Mouse (Mus musculus): ENCODE measurements around the gene Smurf1. TPM values are rescaled to one million over a fixed set of nuclear protein-coding genes. Genes with fewer than 3 reads are reported as not detected.

The Smurf1 gene
- polyA plus RNA-seq, 1 experiment from 2014 or later = 2.0 TPM

DNA sequence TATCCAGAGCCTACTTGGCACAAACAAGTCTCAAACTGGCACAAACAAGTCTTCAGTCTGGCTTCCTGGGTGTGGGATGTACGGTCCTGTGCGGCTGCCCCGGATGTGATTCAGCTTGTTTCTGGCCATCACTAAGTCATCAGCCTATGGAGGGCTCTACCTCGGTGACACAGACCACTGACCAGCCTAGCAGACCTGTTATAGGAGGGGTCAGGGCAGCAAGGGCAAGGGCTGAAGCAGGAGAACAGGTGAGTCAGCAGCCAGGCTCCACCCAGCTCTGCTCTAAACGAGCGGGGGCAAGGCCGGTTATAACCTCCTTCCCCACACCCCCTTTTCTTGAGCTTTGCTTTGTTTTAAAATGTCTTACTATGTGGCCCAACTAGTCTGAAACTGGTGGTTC, 11.2 kb downstream of the Smurf1 start:
- Histone ChIP-seq H3K9ac (no peak overlapping the region), H3K27me3 (no peaks in the 10 kb centered on the region), H3K4me1 (replicated peaks) (peaks cover 9% of the 10 kb centered on the region), H3K36me3 (replicated peaks) (no peaks in the 10 kb centered on the region), H3K4me2 (no peak overlapping the region), H3K9me3 (replicated peaks) (no peaks in the 10 kb centered on the region), H3K4me3 (replicated peaks) (no peak overlapping the region), H3K27ac (replicated peaks) (no peak overlapping the region)
- 65% methylated on average over 7 of the region's 7 CpGs for WGBS (ENCODE audit: insufficient replicate concordance)
- no peak for ATAC-seq (ENCODE audit: insufficient read depth)

DNA sequence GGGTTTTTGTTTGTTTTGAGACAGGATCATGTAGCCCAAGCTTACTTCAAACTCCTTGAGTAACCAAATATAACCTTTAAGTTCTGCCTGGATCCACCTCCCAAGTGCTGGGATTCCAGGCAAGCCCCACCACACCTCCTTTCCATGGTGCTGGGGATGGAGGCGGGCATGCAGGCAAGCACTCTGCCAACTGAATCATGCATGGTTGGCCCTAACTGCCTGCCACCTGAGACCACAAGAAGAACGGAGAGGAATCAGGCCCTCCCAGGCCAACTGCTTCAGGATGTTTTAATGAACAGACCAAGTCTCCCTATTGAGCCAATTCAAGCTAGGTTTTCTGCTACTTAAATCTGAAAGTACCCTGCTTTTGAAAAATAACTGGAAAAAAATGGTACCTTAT, 13.1 kb downstream of the Smurf1 start:
- Histone ChIP-seq H3K36me3 (replicated peaks) (no peaks in the 10 kb centered on the region), H3K9me3 (replicated peaks) (no peaks in the 10 kb centered on the region), H3K27me3 (no peaks in the 10 kb centered on the region), H3K4me2 (no peak overlapping the region), H3K4me3 (replicated peaks) (no peak overlapping the region), H3K27ac (replicated peaks) (no peak overlapping the region), H3K9ac (no peak overlapping the region), H3K4me1 (replicated peaks) (peaks cover 2% of the 10 kb centered on the region)
- no peak for ATAC-seq (ENCODE audit: insufficient read depth)
- 58% methylated on average over 2 of the region's 2 CpGs for WGBS (ENCODE audit: insufficient replicate concordance)

DNA sequence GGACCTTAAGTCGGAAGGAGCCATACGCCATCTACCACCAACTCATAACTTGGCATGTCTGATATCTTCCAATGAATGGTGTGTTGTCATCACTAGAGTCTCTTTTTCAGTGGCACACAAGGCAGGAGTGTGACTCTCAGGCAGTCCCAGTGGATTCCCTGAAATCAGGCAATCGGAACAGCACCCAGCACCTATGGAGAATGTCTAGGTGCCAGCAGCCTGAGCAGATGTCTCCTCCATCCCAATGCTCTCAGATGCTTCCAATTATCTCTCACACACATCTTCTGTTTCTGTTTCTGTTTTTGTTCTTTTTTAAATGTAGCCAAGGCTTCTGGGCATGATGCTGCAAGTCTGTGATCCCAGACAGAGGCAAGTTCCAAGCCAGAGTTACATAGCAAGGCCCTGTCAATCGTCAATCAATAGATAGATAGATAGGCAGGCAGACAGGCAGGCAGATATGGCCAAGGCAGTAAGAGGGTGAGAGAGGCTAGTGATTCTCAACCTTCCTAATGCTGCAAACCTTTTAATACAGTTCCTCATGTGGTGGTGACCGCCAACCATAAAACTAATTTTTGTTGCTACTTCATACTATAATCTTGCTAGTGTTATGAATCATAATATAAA, 15.1 kb downstream of the Smurf1 start:
- Histone ChIP-seq H3K9ac (no peak overlapping the region), H3K27me3 (no peaks in the 10 kb centered on the region), H3K4me1 (replicated peaks) (no peaks in the 10 kb centered on the region), H3K27ac (replicated peaks) (no peak overlapping the region), H3K36me3 (replicated peaks) (no peaks in the 10 kb centered on the region), H3K4me3 (replicated peaks) (no peak overlapping the region), H3K9me3 (replicated peaks) (no peaks in the 10 kb centered on the region), H3K4me2 (no peak overlapping the region)
- 70% methylated on average over 5 of the region's 5 CpGs for WGBS (ENCODE audit: insufficient replicate concordance)
- ATAC-seq (ENCODE audit: insufficient read depth) = no peak

DNA sequence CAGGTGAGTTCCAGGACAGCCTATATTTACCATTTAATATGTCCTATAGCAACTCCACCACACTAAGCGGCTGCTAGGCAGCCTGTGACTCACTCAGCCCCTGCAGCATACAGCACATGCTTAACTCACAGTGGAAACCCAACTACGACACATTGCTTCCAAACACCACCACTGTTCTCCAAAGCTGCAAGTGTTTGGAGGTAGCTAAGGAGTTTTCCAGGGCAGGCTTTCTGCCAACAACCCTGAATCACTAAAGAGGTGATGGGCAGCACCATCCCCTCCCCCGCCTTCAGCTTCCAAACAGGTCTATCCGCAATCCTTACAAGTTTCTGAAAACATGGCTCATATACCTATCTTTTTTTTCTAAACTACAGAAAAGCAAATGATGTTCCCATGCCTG, 15.8 kb downstream of the Smurf1 start:
- WGBS (ENCODE audit: insufficient replicate concordance) = 62% methylated on average over 4 of the region's 4 CpGs
- no peak overlapping the region for H3K9ac ChIP-seq
- H3K27me3 ChIP-seq = no peaks in the 10 kb centered on the region
- H3K27ac ChIP-seq (replicated peaks) = no peak overlapping the region
- no peak overlapping the region for H3K4me3 ChIP-seq (replicated peaks)
- no peaks in the 10 kb centered on the region for H3K36me3 ChIP-seq (replicated peaks)
- no peak for ATAC-seq (ENCODE audit: insufficient read depth)
- H3K9me3 ChIP-seq (replicated peaks) = no peaks in the 10 kb centered on the region
- no peaks in the 10 kb centered on the region for H3K4me1 ChIP-seq (replicated peaks)
- no peak overlapping the region for H3K4me2 ChIP-seq

DNA sequence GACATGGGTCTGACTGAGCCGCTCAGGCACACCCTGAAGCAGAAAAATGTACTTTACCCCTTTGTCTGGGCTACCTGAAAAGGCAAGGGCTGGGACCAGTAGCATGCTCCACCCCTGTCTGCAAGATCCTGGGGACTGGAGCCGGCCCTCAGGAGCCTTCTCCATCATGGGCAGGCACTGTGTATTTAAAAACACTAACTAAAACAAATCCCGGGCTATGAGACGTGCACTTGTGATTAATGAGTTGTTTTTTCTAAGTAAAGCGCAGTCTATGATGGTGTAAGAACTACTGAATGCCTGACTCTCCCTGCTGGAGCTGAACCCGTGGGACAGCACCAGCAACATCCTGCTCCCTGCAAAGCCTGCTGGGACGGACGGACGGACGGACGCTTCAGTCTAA, 17.2 kb downstream of the Smurf1 start:
- no peak overlapping the region for H3K4me2 ChIP-seq
- no peak for ATAC-seq (ENCODE audit: insufficient read depth)
- no peaks in the 10 kb centered on the region for H3K9me3 ChIP-seq (replicated peaks)
- no peak overlapping the region for H3K27ac ChIP-seq (replicated peaks)
- H3K27me3 ChIP-seq = no peaks in the 10 kb centered on the region
- no peaks in the 10 kb centered on the region for H3K36me3 ChIP-seq (replicated peaks)
- no peak overlapping the region for H3K4me3 ChIP-seq (replicated peaks)
- H3K9ac ChIP-seq = no peak overlapping the region
- no peaks in the 10 kb centered on the region for H3K4me1 ChIP-seq (replicated peaks)
- 60% methylated on average over 11 of the region's 11 CpGs for WGBS (ENCODE audit: insufficient replicate concordance)

DNA sequence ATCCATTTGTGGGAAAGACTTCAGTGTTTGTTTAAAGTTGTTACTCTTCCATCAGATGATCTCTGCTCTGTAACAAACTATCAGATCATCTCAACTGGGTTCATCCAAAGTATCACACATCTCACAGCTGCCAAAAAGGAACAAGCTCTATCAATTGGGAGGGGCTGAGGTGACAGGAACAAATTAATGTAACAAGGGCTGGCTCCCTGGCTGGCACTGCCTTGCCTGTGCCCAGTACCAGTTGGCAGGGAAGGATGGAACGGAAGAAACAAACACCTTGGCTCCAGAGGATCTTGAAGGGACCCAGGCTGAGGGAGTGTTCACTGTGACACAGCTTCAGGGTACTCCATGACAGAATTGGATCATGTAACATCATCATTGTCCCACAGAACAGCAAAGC, 17.6 kb downstream of the Smurf1 start:
- 66% methylated on average over 1 of the region's 1 CpGs for WGBS (ENCODE audit: insufficient replicate concordance)
- no peak overlapping the region for H3K27ac ChIP-seq (replicated peaks)

DNA sequence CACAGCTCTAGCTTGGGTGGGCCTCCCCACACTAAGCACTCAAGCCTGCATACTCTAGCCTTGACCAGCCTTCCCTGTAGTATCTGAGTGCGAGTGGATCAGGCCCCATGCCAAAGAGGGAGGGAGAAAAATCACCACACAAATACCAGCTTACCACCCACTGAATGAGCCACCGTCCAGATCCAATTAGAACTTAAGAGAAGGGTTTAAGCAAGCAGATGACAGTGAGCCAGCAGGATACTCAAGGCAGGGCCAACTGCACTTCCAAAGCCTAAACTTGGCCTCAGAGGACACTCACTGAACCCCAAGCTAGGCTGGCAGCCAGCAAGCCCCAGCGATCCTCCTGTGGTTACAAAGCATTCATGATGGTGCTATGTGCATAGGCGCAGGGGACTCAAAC, 19.6 kb downstream of the Smurf1 start:
- H3K4me3 ChIP-seq (replicated peaks) = no peak overlapping the region
- H3K27ac ChIP-seq (replicated peaks) = no peak overlapping the region
- H3K4me2 ChIP-seq = no peak overlapping the region
- no peaks in the 10 kb centered on the region for H3K4me1 ChIP-seq (replicated peaks)
- H3K9ac ChIP-seq = no peak overlapping the region
- WGBS (ENCODE audit: insufficient replicate concordance) = 62% methylated on average over 4 of the region's 4 CpGs
- H3K27me3 ChIP-seq = no peaks in the 10 kb centered on the region
- ATAC-seq (ENCODE audit: insufficient read depth) = no peak
- no peaks in the 10 kb centered on the region for H3K9me3 ChIP-seq (replicated peaks)
- H3K36me3 ChIP-seq (replicated peaks) = no peaks in the 10 kb centered on the region

More for the DNA sequence above, 17.6 kb downstream of the Smurf1 start:
- ATAC-seq (ENCODE audit: insufficient read depth) = no peak
- no peak overlapping the region for H3K4me2 ChIP-seq
- H3K27me3 ChIP-seq = no peaks in the 10 kb centered on the region
- H3K9me3 ChIP-seq (replicated peaks) = no peaks in the 10 kb centered on the region
- H3K36me3 ChIP-seq (replicated peaks) = no peaks in the 10 kb centered on the region
- no peak overlapping the region for H3K4me3 ChIP-seq (replicated peaks)
- no peak overlapping the region for H3K9ac ChIP-seq
- H3K4me1 ChIP-seq (replicated peaks) = no peaks in the 10 kb centered on the region

DNA sequence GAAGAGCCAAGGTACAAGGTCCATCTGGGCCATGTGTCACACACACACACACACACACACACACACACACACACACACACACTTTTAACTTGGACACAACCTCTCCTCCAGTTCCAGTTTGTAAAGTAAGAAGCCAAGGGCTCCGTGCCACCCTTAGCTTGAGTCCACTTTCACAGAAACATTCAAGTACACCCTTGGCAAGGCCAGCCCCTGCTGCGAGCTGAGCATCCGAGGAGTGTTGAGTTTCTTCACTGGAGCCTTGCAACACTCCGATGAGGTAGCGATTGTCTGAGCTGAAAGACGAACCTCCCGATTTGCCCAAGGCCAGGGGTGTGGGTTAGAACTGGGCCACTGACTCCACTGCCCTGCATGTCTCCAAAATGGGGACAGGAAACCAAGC, 20.7 kb downstream of the Smurf1 start:
- Histone ChIP-seq H3K4me1 (replicated peaks) (no peaks in the 10 kb centered on the region), H3K4me3 (replicated peaks) (no peak overlapping the region), H3K36me3 (replicated peaks) (no peaks in the 10 kb centered on the region), H3K9ac (no peak overlapping the region), H3K27me3 (no peaks in the 10 kb centered on the region), H3K27ac (replicated peaks) (no peak overlapping the region), H3K4me2 (no peak overlapping the region), H3K9me3 (replicated peaks) (no peaks in the 10 kb centered on the region)
- WGBS (ENCODE audit: insufficient replicate concordance) = 63% methylated on average over 7 of the region's 7 CpGs
- ATAC-seq (ENCODE audit: insufficient read depth) = no peak

DNA sequence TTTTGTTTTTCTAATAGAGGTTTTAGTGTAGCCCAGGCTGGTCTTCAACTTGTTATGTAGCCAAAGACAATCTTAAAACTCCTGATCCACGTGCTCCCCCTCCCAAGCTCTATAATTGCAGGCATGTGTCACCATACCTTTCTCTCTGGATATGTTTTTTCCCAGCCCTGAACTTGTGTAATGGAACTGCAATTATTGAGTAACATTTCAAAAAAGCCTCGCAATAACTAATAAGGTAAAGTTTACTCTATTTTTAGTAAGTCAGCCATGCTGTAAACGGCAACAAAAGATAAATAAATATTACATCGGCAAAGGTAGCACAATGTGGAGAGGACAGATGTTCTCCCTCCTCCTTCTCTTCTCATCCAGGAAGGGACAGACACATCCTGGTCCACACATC, 21.3 kb downstream of the Smurf1 start:
- no peak for ATAC-seq (ENCODE audit: insufficient read depth)
- Histone ChIP-seq H3K9me3 (replicated peaks) (no peaks in the 10 kb centered on the region), H3K4me3 (replicated peaks) (no peak overlapping the region), H3K36me3 (replicated peaks) (no peaks in the 10 kb centered on the region), H3K27me3 (no peaks in the 10 kb centered on the region), H3K4me1 (replicated peaks) (no peaks in the 10 kb centered on the region), H3K27ac (replicated peaks) (no peak overlapping the region), H3K9ac (no peak overlapping the region), H3K4me2 (no peak overlapping the region)
- 62% methylated on average over 4 of the region's 4 CpGs for WGBS (ENCODE audit: insufficient replicate concordance)

DNA sequence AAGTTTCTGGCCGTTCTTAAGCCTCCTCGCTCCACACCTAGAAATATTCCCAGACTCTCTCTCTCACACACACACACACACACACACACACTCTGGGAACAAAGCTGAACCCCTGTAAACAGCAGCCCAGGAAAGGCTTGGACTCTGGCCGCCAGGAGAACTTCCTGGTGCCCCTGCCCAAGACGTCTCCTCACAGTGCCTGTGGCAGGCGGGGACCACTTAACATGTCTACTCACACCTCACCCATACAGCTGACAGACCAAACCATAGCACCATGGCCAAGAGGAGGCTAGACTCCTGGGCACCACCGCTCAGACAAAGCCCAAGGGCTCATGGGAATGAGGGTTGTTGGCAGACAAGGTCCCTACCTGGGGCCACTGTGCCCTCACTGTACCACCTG, 22.3 kb downstream of the Smurf1 start:
- WGBS (ENCODE audit: insufficient replicate concordance) = 57% methylated on average over 6 of the region's 6 CpGs
- no peaks in the 10 kb centered on the region for H3K4me1 ChIP-seq (replicated peaks)
- ATAC-seq (ENCODE audit: insufficient read depth) = no peak

DNA sequence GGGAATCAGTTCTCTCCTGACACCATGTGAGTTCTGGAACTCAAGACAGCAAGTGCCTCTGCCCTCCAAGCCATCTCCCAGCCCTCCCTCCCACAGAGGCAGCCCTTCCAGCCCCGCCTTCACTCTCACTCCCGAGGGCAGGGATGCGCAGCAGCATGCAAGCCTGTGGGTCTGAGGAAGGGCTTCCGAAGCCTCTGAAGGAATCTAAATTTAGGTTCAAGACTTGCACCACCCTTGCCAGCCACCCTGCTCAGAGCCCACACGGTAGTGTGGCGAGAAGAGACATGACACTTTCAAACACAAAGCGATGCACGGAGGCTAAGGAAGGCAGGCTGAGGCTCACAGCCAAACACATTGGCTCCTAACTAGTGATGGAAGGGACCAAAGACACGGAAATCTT, 23.2 kb downstream of the Smurf1 start:
- H3K4me1 ChIP-seq (replicated peaks) = no peaks in the 10 kb centered on the region
- no peak for ATAC-seq (ENCODE audit: insufficient read depth)
- H3K27me3 ChIP-seq = no peaks in the 10 kb centered on the region
- H3K9me3 ChIP-seq (replicated peaks) = no peaks in the 10 kb centered on the region
- no peak overlapping the region for H3K27ac ChIP-seq (replicated peaks)
- 65% methylated on average over 9 of the region's 9 CpGs for WGBS (ENCODE audit: insufficient replicate concordance)
- no peaks in the 10 kb centered on the region for H3K36me3 ChIP-seq (replicated peaks)
- no peak overlapping the region for H3K4me2 ChIP-seq
- H3K9ac ChIP-seq = no peak overlapping the region
- no peak overlapping the region for H3K4me3 ChIP-seq (replicated peaks)

More for the DNA sequence above, 22.3 kb downstream of the Smurf1 start:
- Histone ChIP-seq H3K9me3 (replicated peaks) (no peaks in the 10 kb centered on the region), H3K36me3 (replicated peaks) (no peaks in the 10 kb centered on the region), H3K27ac (replicated peaks) (no peak overlapping the region), H3K27me3 (no peaks in the 10 kb centered on the region), H3K9ac (no peak overlapping the region), H3K4me2 (no peak overlapping the region), H3K4me3 (replicated peaks) (no peak overlapping the region)

DNA sequence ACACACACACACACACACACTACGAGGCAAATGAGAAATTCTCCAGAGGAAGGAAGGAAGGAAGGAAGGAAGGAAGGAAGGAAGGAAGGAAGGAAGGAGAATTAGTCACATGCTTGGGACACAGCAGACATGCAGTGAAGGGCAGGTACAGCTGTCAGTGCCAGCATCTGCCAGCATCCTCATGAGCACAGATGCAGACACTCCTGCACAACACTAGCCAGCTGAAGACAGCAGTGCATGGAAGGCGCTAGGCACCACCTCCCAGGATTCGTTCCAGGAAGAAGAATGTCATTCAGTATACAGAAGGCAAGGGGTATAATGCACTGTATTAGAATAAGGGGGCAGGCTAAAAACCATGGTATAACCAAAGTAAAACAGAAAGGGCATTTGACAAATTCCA, 24.7 kb downstream of the Smurf1 start:
- Histone ChIP-seq H3K27me3 (no peaks in the 10 kb centered on the region), H3K27ac (replicated peaks) (no peak overlapping the region), H3K4me3 (replicated peaks) (no peak overlapping the region), H3K4me1 (replicated peaks) (no peaks in the 10 kb centered on the region), H3K9ac (no peak overlapping the region), H3K9me3 (replicated peaks) (no peaks in the 10 kb centered on the region), H3K4me2 (no peak overlapping the region), H3K36me3 (replicated peaks) (no peaks in the 10 kb centered on the region)
- no peak for ATAC-seq (ENCODE audit: insufficient read depth)
- WGBS (ENCODE audit: insufficient replicate concordance) = 50% methylated on average over 3 of the region's 3 CpGs
